Mouse (Mus musculus) heart, adult 8-10 months (tissue): ENCODE data around the gene Gm4177. TPM values are rescaled to one million over a fixed set of nuclear protein-coding genes. Genes with fewer than 3 reads are reported as not detected.
"Not testable (repeated sequence)": the region's sequence is repeated elsewhere in the genome, so short reads cannot be mapped to it uniquely, and the experiment has no call there.

Experiments used
- DNase-seq: peaks from one replicate; pipeline ENCODE4 v3.0.0; 2022; ENCODE audit warnings: low spot score
- total RNA-seq, 4 experiments: library from RNA; stranded (reverse); gene quantifications; 2 replicates each; pipeline ENCODE4 v1.2.4; 2022

Gene Gm4177
- total RNA-seq: not detected

DNA sequence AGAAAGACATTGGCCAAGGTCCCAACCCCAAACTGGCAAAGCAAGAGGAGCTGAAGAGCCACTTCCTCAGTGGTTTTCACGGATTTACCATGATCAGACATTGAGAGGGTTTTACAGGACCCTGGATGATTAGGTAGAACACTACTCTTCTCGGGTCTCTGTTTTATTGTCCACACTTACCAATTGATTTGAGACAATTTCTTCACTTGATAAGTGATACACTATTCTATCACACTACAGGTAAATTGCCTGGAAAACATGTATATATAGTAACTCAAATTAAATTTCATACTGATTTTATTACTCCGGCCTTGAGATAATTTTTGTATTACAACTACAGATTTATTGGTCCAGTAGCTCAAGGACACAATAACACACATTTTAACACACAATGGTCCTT, at the start of gene Gm4177:
TSS of gene Gm4177 (minus strand) at position 101 of the 400 bp plus-strand sequence.
- DNase-seq: not testable (repeated sequence)

DNA sequence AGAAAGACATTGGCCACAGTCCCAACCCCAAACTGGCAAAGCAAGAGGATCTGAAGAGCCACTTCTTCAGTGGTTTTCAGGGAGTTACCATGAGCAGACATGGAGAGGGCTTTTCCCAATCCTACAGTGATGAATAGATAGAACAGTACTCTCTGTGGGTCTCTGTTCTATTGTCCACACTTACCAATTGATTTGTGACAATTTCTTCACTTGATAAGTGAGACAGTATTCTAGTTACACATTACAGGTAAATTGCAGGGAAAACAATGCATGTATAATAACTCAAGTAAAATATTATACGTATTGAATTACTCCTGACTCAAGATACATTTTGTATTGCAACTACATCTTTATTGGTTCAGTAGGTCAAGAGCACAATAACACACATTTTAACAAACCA, 47.6 kb upstream of the Gm4177 start, which contains the start of gene Gm5725:
TSS of gene Gm5725 (minus strand) at position 101 of the 400 bp plus-strand sequence.
- not testable (repeated sequence) for DNase-seq

DNA sequence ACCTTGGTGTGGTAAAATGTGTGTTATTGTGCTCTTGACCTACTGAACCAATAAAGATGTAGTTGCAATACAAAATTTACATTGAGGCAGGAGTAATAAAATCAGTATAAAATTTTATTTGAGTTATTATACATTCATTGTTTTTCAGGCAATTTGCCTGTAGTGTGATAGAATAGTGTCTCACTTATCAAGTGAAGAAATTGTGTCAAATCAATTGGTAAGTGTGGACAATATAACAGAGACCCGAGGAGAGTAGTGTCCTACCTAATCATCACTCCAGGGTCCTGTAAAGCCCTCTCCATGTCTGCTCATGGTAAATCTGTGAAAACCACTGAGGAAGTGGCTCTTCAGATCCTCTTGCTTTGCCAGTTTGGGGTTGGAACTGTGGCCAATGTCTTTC, 35.5 kb upstream of the Gm4177 start, which contains the start of gene Vmn1r135:
TSS of gene Vmn1r135 (plus strand) at position 301 of the 400 bp plus-strand sequence.
- DNase-seq: not testable (repeated sequence)

DNA sequence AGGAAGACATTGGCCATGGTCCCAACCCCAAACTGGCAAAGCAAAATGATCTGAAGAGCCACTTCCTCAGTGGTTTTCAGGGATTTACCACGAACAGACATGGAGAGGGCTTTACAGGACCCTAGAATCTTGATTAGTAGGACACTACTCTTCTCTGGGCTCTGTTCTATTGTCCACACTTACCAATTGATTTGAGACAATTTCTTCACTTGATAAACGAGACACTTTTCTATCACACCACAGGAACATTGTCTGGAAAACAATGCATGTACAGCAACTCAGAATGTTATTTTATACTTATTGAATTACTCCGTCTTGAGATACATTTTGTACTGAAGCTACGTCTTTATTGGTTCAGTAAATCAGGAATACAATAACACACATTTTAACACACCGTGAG, 35.2 kb downstream of the Gm4177 start, which contains the start of gene Gm4175:
TSS of gene Gm4175 (minus strand) at position 101 of the 400 bp plus-strand sequence.
- DNase-seq: not testable (repeated sequence)

Other genes with a start within 250 kb of the Gm4177 start
- not detected for gene Vmn1r132, start 182.6 kb downstream of the Gm4177 start, total RNA-seq
- not detected for gene Gm4175, start 35.3 kb downstream of the Gm4177 start, total RNA-seq
- not detected for gene Vmn1r135, start 35.6 kb upstream of the Gm4177 start, total RNA-seq
- gene Gm5725, start 47.5 kb upstream of the Gm4177 start, total RNA-seq: not detected
- gene Gm5891, start 124.6 kb upstream of the Gm4177 start, total RNA-seq: not detected
- not detected for gene Vmn1r137, start 197.9 kb upstream of the Gm4177 start, total RNA-seq
- gene Vmn1r138, start 232.2 kb upstream of the Gm4177 start, total RNA-seq: not detected